Mouse (Mus musculus) fat pad, adult 2 months (tissue): ENCODE measurements around the gene Gm9733.
"Not testable (repeated sequence)": the region's sequence is repeated elsewhere in the genome, so short reads cannot be mapped to it uniquely, and the experiment has no call there.

Source experiments
- DNase-seq: peaks from one replicate; pipeline ENCODE4 v3.0.0-alpha.2; 2011; ENCODE audit warnings: low read depth, low spot score; ENCODE audit errors: extremely low read depth

Gm9733 gene

DNA sequence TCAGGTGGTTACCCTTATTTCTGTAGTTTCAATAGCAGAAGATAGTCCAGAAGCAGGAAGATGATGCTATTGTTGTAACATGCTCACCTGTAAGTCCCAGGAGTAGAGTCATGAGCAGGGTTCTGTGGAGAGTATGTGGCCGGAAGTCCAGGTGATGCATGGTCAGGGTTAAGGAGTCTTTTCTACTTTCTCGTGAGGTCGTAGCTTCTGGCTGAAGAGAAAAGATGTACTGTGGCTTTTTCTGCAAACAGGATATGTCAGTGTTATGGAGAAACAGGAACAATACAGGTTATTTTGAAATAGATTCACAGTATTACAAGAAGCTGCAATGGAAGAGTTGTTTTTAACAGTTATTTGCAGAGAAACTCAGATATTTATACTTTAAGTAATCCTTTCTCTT is at the start of gene Gm9733:
Gene Gm9733, minus strand, starts transcription at position 240 of the 400 bp plus-strand sequence.
- no peak for DNase-seq

GRCm38 (mm10) chr3:15355690-15356089 is 23.6 kb upstream of the Gm9733 start:
- DNase-seq: not testable (repeated sequence)

- not testable (repeated sequence) for DNase-seq
Observed at GRCm38 (mm10) chr3:15350318-15350717, 18.2 kb upstream of the Gm9733 start.

- not testable (repeated sequence) for DNase-seq
Observed at GRCm38 (mm10) chr3:15345606-15346005, 13.5 kb upstream of the Gm9733 start.

DNA sequence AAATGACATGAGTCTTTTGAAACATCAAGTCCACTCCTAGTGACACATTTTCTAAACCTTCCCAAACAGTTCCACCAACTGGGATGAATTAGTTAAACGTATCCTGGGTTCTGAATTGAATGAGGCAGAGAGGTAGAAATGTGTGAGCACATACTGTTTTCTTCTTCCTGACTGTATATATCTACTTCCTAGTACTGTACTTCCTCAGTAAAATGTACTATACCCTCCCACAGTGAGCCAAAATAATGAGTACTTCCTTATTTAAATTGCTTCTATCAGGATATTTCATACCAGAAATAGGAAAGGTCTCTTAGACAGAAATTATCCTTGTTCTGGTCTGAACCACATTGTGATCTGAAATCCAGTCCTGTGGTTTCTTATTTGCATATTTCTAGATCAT is 8.2 kb upstream of the Gm9733 start:
- no peak for DNase-seq

DNA sequence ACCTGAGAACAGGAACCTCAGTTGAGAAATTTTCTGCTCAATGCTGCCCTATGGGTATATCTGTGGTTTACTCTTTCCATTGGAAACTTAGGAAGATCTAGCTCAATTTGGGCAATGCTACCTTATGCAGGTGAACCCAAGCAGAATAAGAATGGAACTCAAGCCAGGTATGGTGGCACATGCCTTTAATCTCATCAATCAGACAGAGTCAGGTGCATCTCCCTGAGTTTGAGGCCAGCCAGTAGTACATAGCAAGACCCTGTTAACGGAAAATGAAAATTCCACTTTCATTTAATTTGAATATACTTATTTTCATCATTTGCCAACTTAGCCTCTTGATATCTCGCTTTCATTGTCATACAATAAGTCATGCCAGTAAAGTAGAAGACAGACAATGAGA is 2.1 kb upstream of the Gm9733 start:
- no peak for DNase-seq

- no peak for DNase-seq
Observed at GRCm38 (mm10) chr3:15331545-15331944, 557 bp downstream of the Gm9733 start.

GRCm38 (mm10) chr3:15329549-15329948 is 2.6 kb downstream of the Gm9733 start:
- DNase-seq: no peak

GRCm38 (mm10) chr3:15284424-15285328 is 47.4 kb downstream of the Gm9733 start:
- DNase-seq: no peak

DNA sequence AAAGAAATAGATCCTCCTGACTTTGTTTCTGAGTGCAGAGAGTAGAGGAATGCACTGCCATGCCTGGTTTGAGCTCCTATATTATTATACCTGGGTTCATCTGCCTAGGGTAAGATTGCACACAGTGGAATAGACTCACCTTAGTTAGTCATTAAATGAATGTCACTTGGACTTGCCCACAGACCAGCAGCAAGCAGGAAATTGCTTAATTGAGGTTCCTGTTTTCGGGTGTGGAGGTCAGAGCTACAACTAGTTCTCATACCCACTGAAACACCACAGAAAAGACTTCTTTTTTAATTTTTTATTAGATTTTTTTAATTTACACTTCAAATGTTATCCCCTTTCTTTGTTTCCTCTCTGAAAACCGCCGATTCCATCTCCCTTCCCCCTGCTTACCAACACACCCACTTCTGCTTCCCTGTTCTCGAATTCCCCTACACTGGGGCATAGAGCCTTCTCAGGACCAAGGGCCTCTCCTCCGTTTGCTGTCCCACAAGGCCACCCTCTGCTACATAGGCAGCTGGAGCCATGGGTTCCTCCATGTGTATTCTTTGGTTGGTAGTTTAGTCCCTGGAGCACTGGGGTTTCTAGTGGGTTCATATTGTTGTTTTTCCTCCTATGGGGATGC is 56.1 kb downstream of the Gm9733 start:
- no peak for DNase-seq

GRCm38 (mm10) chr3:15264450-15264849 is 67.7 kb downstream of the Gm9733 start:
- DNase-seq: no peak

- no peak for DNase-seq
Observed at GRCm38 (mm10) chr3:15255726-15256125, 76.4 kb downstream of the Gm9733 start.
